Comparison of ENCODE assay signal across 8 mouse cellular contexts in genomic region chr2:65189346-65189745, GRCm38 (mm10). TPM values are rescaled to one million over a fixed set of nuclear protein-coding genes. Genes with fewer than 3 reads are reported as not detected.
DNase-seq lines count a peak whose midpoint lies in the region; ATAC-seq and TF ChIP-seq lines count a peak whose summit lies in the region.

No protein-coding gene starts in this region.

- no peak for ATAC-seq in heart, embryonic 13.5 days (ENCODE audit: extremely low read depth, insufficient number of reproducible peaks, low FRiP score, low TSS enrichment)
- no peak; the same call in 1 of the 2 replicates for ATAC-seq in limb, embryonic 12.5 days (ENCODE audit: insufficient number of reproducible peaks, insufficient read depth, low FRiP score, low TSS enrichment, low read depth)
- no peak for ATAC-seq in forebrain, postnatal 0 days

- DNase-seq in embryo, embryonic 10 days (ENCODE audit: low spot score): peak; percentile 21
- no peak for DNase-seq in embryo, embryonic 9.5 days (ENCODE audit: extremely low spot score)
- DNase-seq in naive thymus-derived CD4-positive, alpha-beta T cell, adult 2 months (ENCODE audit: low read depth): peak; percentile 86
- DNase-seq in cerebellum, postnatal 14 days: no peak
- DNase-seq in forebrain, postnatal 0 days: no peak
- no peak for DNase-seq in ovary, postnatal 10 days (ENCODE audit: low spot score)

- no peak for TF ChIP-seq CTCF in forebrain, postnatal 0 days (IDR thresholded peaks at IDR 0.05; ENCODE audit: low read depth)

- H3K27me3 ChIP-seq in heart, embryonic 13.5 days (replicated peaks): no peaks in the 10 kb centered on the region
- no peaks in the 10 kb centered on the region for H3K27me3 ChIP-seq in limb, embryonic 12.5 days
- no peaks in the 10 kb centered on the region for H3K27me3 ChIP-seq in forebrain, postnatal 0 days (ENCODE audit: insufficient read depth, low read length)

- peaks cover 61% of the 10 kb centered on the region for H3K4me1 ChIP-seq in heart, embryonic 13.5 days
- peaks cover 13% of the 10 kb centered on the region for H3K4me1 ChIP-seq in limb, embryonic 12.5 days (replicated peaks)
- no peaks in the 10 kb centered on the region for H3K4me1 ChIP-seq in forebrain, postnatal 0 days (ENCODE audit: insufficient read depth)

- WGBS in heart, embryonic 13.5 days: 34% methylated on average over 7 of the region's 7 CpGs
- whole genome bisulfite sequencing in limb, embryonic 12.5 days: 41% methylated on average over 7 of the region's 7 CpGs
- WGBS in forebrain, postnatal 0 days: 73% methylated on average over 7 of the region's 7 CpGs

- H3K9me3 ChIP-seq in heart, embryonic 13.5 days: no peaks in the 10 kb centered on the region
- H3K9me3 ChIP-seq in limb, embryonic 12.5 days: no peaks in the 10 kb centered on the region
- H3K9me3 ChIP-seq in forebrain, postnatal 0 days (ENCODE audit: low read length): no peaks in the 10 kb centered on the region

- 0 out of 2 replicates have a peak overlapping the region, but pooled peaks have one; percentile 13 for H3K4me2 ChIP-seq in heart, embryonic 13.5 days
- no peak overlapping the region for H3K4me2 ChIP-seq in limb, embryonic 12.5 days
- H3K4me2 ChIP-seq in forebrain, postnatal 0 days (ENCODE audit: low read depth): no peak overlapping the region

- no peak overlapping the region for H3K9ac ChIP-seq in heart, embryonic 13.5 days
- no peak overlapping the region for H3K9ac ChIP-seq in limb, embryonic 12.5 days (replicated peaks)
- no peak overlapping the region for H3K9ac ChIP-seq in forebrain, postnatal 0 days

- no peak overlapping the region for H3K4me3 ChIP-seq in heart, embryonic 13.5 days
- H3K4me3 ChIP-seq in limb, embryonic 12.5 days (replicated peaks): no peak overlapping the region
- no peak overlapping the region for H3K4me3 ChIP-seq in forebrain, postnatal 0 days (ENCODE audit: low read depth, low read length)

- no peaks in the 10 kb centered on the region for H3K36me3 ChIP-seq in heart, embryonic 13.5 days
- H3K36me3 ChIP-seq in limb, embryonic 12.5 days: no peaks in the 10 kb centered on the region
- H3K36me3 ChIP-seq in forebrain, postnatal 0 days (ENCODE audit: insufficient read depth): no peaks in the 10 kb centered on the region

- H3K27ac ChIP-seq in heart, embryonic 13.5 days (replicated peaks): peak overlapping the region; percentile 61
- H3K27ac ChIP-seq in limb, embryonic 12.5 days: peak overlapping the region; percentile 47; the same call in 1 of the 2 replicates
- H3K27ac ChIP-seq in forebrain, postnatal 0 days (ENCODE audit: low read depth, low read length): no peak overlapping the region

RNA-seq across cellular contexts. Expression of gene Cobll1, which starts 49.9 kb away (rescaled TPM):
- polyA plus RNA-seq in heart, embryonic 13.5 days (2015; fragmentation: Nextera tagmentation; extraction: Ambion mirVana): 7.9 and 8.1 TPM in 2 replicates
- polyA plus RNA-seq in limb, embryonic 12.5 days (2016; fragmentation: Nextera tagmentation; extraction: Ambion mirVana): 1.8 and 2.0 TPM in 2 replicates
- 2.3 and 3.6 TPM in 2 replicates for total RNA-seq in forebrain, postnatal 0 days (2014; rRNA removed)
- 1.5 and 3.2 TPM in 2 replicates for polyA plus RNA-seq in forebrain, postnatal 0 days (2015; fragmentation: Nextera tagmentation; extraction: Ambion mirVana)

Comparison
In these comparisons a context has a peak if more than half of its experiments do, and no peak if none do; other contexts are left out.
1. DNase-seq: peak in embryo, embryonic 10 days (single experiment) and naive thymus-derived CD4-positive, alpha-beta T cell, adult 2 months (single experiment); none in embryo, embryonic 9.5 days (single experiment), cerebellum, postnatal 14 days (0 of 2), forebrain, postnatal 0 days (single experiment) and ovary, postnatal 10 days (single experiment).